Mouse (Mus musculus) forebrain, embryonic 11.5 days (tissue): Measurements from ENCODE around the gene Smco4. TPM values are rescaled to one million over a fixed set of nuclear protein-coding genes. Genes with fewer than 3 reads are reported as not detected.

Experiments used
- ATAC-seq: fragments of 200-750 bp; cut with Nextera tagmentation; replicated peaks from 2 replicates; pipeline ENCODE4 v1.8.0; 2017; ENCODE audit warnings: moderate TSS enrichment; ENCODE audit not compliant: low FRiP score
- DNase-seq: peaks from one replicate; pipeline ENCODE4 v3.0.0-alpha.2; 2017; ENCODE audit warnings: low spot score
- H3K27ac ChIP-seq: fragments of 300-500 bp; sonication (generic); 2 replicates; pipeline ENCODE4 v1.5.1; 2014; ENCODE audit warnings: low read depth, low read length
- H3K27me3 ChIP-seq: fragments of 300-500 bp; sonication (generic); 2 replicates; pipeline ENCODE4 v1.6.1; 2014; ENCODE audit warnings: mild to moderate bottlenecking, low read length, mixed read lengths; ENCODE audit not compliant: control insufficient read depth, insufficient read depth
- H3K36me3 ChIP-seq: fragments of 300-500 bp; sonication (generic); 2 replicates; pipeline ENCODE4 v1.6.1; 2014; ENCODE audit warnings: mild to moderate bottlenecking, low read length, moderate library complexity, mixed read lengths; ENCODE audit not compliant: control insufficient read depth, insufficient read depth
- H3K4me1 ChIP-seq: fragments of 300-500 bp; sonication (generic); replicated peaks from 2 replicates; pipeline ENCODE4 v1.6.1; 2014; ENCODE audit warnings: low read length, mixed read lengths; ENCODE audit not compliant: control insufficient read depth, insufficient read depth
- H3K4me2 ChIP-seq: fragments of 300-500 bp; sonication (generic); 2 replicates; pipeline ENCODE4 v1.6.1; 2014; ENCODE audit warnings: low read depth, mild to moderate bottlenecking, low read length, moderate library complexity, mixed read lengths; ENCODE audit not compliant: severe bottlenecking
- H3K4me3 ChIP-seq: fragments of 300-500 bp; sonication (generic); 2 replicates; pipeline ENCODE4 v1.5.1; 2014; ENCODE audit warnings: low read depth, low read length
- H3K9ac ChIP-seq: fragments of 300-500 bp; sonication (generic); 2 replicates; pipeline ENCODE4 v1.6.1; 2014; ENCODE audit warnings: low read length
- H3K9me3 ChIP-seq: fragments of 300-500 bp; sonication (generic); 2 replicates; pipeline ENCODE4 v1.6.1; 2016; ENCODE audit warnings: low read length, mixed read lengths; ENCODE audit not compliant: control insufficient read depth
- WGBS: fragments of 180-500 bp; shearing (Covaris S2); extraction: QIAGEN DNeasy Blood & Tissue Kit; methylation state at CpG from one replicate; pipeline ENCODE4 v1.1.7; 2014; 5-methylcytosine and 5-hydroxymethylcytosine counted together
- polyA plus RNA-seq: library from polyadenylated mRNA; unstranded; fragments of >200 nt; fragmentation: Nextera tagmentation; extraction: Ambion mirVana; gene quantifications from 2 replicates; pipeline ENCODE4 v1.2.1, GENCODE M21; 2014

The Smco4 gene
- polyA plus RNA-seq, 1 experiment from 2014 or later, result 3.3 TPM

DNA sequence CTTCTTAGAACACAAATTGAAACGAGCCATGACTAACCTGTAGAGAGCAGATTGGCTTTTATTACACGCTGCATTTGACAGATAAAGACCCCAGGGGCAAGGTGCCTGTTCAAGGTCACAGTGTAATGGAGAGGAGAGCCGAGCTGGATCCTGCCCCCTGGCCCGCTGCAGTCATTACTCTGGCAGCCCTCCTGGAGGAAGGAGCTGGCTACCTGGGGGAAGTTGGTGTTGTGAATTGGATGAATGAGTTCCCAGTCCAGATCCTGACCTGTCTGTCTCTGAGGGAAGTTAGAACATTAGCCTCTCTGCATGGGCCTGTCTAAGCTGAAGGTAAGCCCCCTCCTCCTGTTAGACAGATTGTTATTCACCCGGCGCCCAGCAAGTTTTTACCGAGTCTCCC lies 9.2 kb downstream of the Smco4 start:
- Histone ChIP-seq H3K4me3 (no peak overlapping the region), H3K27ac (no peak overlapping the region), H3K9ac (no peak overlapping the region), H3K36me3 (no peaks in the 10 kb centered on the region), H3K4me1 (no peaks in the 10 kb centered on the region), H3K4me2 (no peak overlapping the region), H3K27me3 (no peaks in the 10 kb centered on the region), H3K9me3 (no peaks in the 10 kb centered on the region)
- WGBS, result 31% methylated on average over 7 of the region's 7 CpGs
- no peak for DNase-seq
- no peak for ATAC-seq

DNA sequence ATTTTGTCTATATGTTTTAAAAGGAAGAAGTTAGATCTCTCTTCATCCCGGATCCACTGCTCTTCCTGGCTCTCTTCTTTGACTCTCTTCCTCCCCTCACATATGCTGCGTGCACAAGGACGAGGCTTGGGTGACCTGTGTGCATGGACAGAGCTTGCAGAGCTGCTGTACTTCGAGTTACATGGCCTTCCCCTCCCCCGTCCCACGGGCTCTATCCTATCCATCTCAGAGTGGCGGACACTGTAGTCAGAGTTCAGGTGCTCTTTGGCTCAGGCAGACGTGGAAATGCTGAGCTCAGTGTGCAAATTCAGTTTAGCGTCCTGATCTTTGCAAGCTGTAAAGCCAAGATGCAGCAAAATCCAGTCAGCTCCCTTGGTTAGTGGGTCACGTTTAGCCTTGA lies 10.1 kb downstream of the Smco4 start:
- no peaks in the 10 kb centered on the region for H3K36me3 ChIP-seq
- ATAC-seq (no peak), DNase-seq (no peak)
- H3K4me1 ChIP-seq, result no peaks in the 10 kb centered on the region
- no peak overlapping the region for H3K4me3 ChIP-seq
- no peak overlapping the region for H3K9ac ChIP-seq
- H3K27ac ChIP-seq, result no peak overlapping the region
- no peaks in the 10 kb centered on the region for H3K9me3 ChIP-seq
- WGBS, result 81% methylated on average over 10 of the region's 10 CpGs
- no peaks in the 10 kb centered on the region for H3K27me3 ChIP-seq
- H3K4me2 ChIP-seq, result no peak overlapping the region

- Histone ChIP-seq H3K9ac (no peak overlapping the region), H3K27me3 (no peaks in the 10 kb centered on the region), H3K9me3 (no peaks in the 10 kb centered on the region), H3K4me2 (no peak overlapping the region), H3K36me3 (no peaks in the 10 kb centered on the region), H3K4me1 (no peaks in the 10 kb centered on the region), H3K4me3 (no peak overlapping the region), H3K27ac (no peak overlapping the region)
- DNase-seq (no peak), ATAC-seq (no peak)
- 78% methylated on average over 6 of the region's 6 CpGs for WGBS
These were observed 10.6 kb downstream of the Smco4 start for GRCm38 (mm10) chr9:15503827-15504226.

- ATAC-seq (no peak), DNase-seq (no peak)
- H3K36me3 ChIP-seq, result no peaks in the 10 kb centered on the region
- 74% methylated on average over 1 of the region's 1 CpGs for WGBS
- no peak overlapping the region for H3K4me2 ChIP-seq
- H3K9me3 ChIP-seq, result no peaks in the 10 kb centered on the region
- H3K27ac ChIP-seq, result no peak overlapping the region
- no peak overlapping the region for H3K9ac ChIP-seq
- no peak overlapping the region for H3K4me3 ChIP-seq
- no peaks in the 10 kb centered on the region for H3K4me1 ChIP-seq
- no peaks in the 10 kb centered on the region for H3K27me3 ChIP-seq
These were observed 12.1 kb downstream of the Smco4 start for GRCm38 (mm10) chr9:15505288-15505687.

- WGBS, result 84% methylated on average over 3 of the region's 3 CpGs
- Histone ChIP-seq H3K4me2 (no peak overlapping the region), H3K27ac (no peak overlapping the region), H3K9me3 (no peaks in the 10 kb centered on the region), H3K4me3 (no peak overlapping the region), H3K4me1 (no peaks in the 10 kb centered on the region), H3K36me3 (no peaks in the 10 kb centered on the region), H3K9ac (no peak overlapping the region), H3K27me3 (no peaks in the 10 kb centered on the region)
- DNase-seq (no peak), ATAC-seq (no peak)
These were observed 13.6 kb downstream of the Smco4 start for GRCm38 (mm10) chr9:15506863-15507262.

GRCm38 (mm10) chr9:15507431-15507875 lies 14.2 kb downstream of the Smco4 start:
- Histone ChIP-seq H3K4me3 (no peak overlapping the region), H3K4me2 (no peak overlapping the region), H3K9me3 (no peaks in the 10 kb centered on the region), H3K9ac (no peak overlapping the region), H3K27ac (no peak overlapping the region), H3K4me1 (no peaks in the 10 kb centered on the region), H3K36me3 (no peaks in the 10 kb centered on the region), H3K27me3 (no peaks in the 10 kb centered on the region)
- ATAC-seq (no peak), DNase-seq (no peak)
- WGBS, result 84% methylated on average over 4 of the region's 4 CpGs

DNA sequence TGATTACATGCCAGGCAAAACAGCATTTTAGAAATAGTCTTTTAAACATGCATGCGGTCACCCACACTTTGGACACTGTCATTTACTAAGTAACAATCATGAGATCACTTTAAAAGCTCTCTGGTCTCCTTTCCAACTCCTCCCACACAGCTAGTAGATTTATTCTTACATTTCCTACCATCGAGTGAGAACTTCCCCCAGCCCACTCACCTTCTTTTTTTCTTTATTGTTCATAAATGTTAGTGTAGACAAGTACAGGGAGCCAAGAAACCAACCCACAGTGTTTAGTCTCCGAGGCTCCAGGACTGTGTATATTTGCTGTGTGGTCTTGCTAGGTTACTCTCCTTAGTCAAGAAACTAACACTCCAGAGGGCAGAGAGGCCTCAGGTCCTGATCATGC lies 16.1 kb downstream of the Smco4 start:
- H3K27ac ChIP-seq, result no peak overlapping the region
- H3K4me2 ChIP-seq, result no peak overlapping the region
- no peaks in the 10 kb centered on the region; the same call in 1 of the 2 replicates for H3K4me1 ChIP-seq
- DNase-seq (no peak), ATAC-seq (no peak)
- no peak overlapping the region for H3K9ac ChIP-seq
- no peaks in the 10 kb centered on the region for H3K27me3 ChIP-seq
- no peaks in the 10 kb centered on the region for H3K9me3 ChIP-seq
- no peaks in the 10 kb centered on the region for H3K36me3 ChIP-seq
- WGBS, result 90% methylated on average over 3 of the region's 3 CpGs
- no peak overlapping the region for H3K4me3 ChIP-seq

- Histone ChIP-seq H3K4me1 (no peaks in the 10 kb centered on the region; the same call in none of the 2 replicates), H3K4me3 (no peak overlapping the region), H3K27me3 (no peaks in the 10 kb centered on the region), H3K9ac (no peak overlapping the region), H3K27ac (no peak overlapping the region), H3K36me3 (no peaks in the 10 kb centered on the region), H3K4me2 (no peak overlapping the region), H3K9me3 (no peaks in the 10 kb centered on the region)
- no peak for ATAC-seq
- 71% methylated on average over 3 of the region's 3 CpGs for WGBS
- no peak for DNase-seq
These were observed 17.5 kb downstream of the Smco4 start for GRCm38 (mm10) chr9:15510557-15511310.

DNA sequence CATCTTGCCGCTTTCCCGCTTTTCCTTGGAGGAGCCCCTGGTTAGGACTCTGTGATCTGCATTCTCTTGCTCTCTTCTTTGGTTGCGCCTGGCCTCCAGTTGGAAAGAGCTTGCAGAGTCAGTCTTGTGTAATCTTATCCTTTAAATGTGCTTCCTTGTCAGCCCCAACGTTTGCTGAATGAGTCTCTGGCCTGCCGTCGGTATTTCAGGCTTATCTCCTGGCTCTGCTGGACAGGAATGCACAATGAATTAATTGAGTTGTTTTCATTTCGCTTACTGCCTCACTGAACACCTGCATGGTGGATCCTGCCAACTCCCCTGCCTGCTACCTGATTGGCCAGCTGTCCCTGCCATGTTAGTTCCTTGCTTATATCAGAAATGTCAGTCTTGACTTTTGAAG lies 19.7 kb downstream of the Smco4 start:
- no peaks in the 10 kb centered on the region for H3K9me3 ChIP-seq
- ATAC-seq, result no peak
- H3K36me3 ChIP-seq, result no peaks in the 10 kb centered on the region
- DNase-seq, result no peak
- H3K9ac ChIP-seq, result no peak overlapping the region
- H3K4me1 ChIP-seq, result no peaks in the 10 kb centered on the region; the same call in none of the 2 replicates
- 64% methylated on average over 7 of the region's 7 CpGs for WGBS
- H3K4me2 ChIP-seq, result no peak overlapping the region
- H3K4me3 ChIP-seq, result no peak overlapping the region
- no peaks in the 10 kb centered on the region for H3K27me3 ChIP-seq
- no peak overlapping the region for H3K27ac ChIP-seq
